Mouse (Mus musculus): ENCODE measurements around the gene Atp6v0b.

Atp6v0b gene

DNA sequence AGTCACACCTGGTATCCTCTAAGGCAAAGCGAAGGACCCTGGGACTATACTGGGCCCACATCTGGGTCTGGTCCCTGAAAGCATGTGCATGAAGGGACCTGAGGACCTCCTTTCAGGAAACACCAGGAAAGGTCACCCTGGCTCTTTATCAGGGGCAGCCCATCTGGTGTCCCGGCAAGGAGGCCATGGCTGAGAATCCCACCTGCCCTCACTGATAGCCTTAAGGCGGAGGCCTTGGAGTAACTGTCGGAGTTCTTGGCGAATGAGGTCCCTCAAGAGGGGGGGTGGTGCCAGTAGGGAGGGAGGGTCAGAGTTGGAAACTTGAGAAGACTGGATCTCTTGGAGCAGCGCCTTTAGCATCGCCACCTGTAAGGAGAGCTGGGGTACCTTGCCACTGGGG lies 15.3 kb downstream of the Atp6v0b start:
- DNase-seq (ENCODE audit: low read depth), result no peak

DNA sequence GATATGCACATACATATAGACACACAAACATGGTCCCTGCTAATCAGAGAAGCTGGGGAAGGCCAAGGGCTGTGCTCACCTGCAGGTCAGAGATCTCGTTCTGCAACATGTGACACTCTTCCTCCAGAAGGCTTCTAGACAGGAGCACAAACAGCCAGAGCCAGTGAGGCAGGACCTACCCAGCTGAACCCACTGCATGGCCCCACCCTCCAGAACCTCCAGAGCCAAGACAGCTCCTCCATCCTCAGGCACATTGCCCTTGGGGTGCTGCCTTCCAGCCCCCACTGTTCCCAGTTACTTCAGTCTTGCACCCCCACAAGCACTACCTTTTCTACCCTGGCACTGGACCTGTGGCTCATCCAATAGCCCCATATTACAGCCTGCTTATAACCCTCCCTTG lies 16.7 kb downstream of the Atp6v0b start:
- no peak for DNase-seq (ENCODE audit: low read depth)

DNA sequence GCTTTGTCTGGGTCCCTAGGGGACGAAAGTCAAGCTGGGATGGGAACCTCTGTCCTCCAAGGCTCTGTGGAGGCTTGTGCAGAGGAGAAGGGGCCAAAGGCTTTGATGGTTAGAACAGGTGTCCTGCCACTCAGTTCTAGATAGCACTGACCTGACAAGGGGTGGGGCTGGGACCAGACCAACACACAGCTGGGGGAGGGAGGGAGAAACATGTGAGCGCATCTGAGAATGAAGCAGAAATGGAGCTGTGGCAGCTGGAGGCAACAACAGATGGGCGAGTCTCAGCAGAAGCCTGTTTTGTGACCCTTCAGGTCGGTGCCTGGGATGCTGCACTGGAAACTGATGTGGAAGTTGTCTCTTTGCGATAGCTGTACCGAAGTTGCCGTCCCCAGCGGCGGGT lies 17.8 kb downstream of the Atp6v0b start:
- no peak for DNase-seq (ENCODE audit: low read depth)

DNA sequence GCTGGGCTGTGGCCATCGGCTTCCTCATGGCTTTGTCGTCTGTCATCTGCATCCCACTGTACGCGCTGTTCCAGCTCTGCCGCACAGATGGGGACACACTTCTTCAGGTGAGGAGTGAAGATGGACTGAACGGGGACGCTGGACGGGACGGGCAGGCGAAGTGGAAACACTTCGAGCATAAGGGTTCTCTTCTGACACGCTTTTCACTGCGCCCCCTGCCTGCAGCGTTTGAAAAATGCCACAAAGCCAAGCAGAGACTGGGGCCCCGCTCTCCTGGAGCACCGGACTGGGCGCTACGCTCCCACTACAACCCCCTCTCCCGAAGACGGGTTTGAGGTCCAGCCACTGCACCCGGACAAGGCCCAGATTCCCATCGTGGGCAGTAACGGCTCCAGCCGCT lies 19.3 kb downstream of the Atp6v0b start:
- peak; percentile 55 for DNase-seq (ENCODE audit: low read depth)

DNA sequence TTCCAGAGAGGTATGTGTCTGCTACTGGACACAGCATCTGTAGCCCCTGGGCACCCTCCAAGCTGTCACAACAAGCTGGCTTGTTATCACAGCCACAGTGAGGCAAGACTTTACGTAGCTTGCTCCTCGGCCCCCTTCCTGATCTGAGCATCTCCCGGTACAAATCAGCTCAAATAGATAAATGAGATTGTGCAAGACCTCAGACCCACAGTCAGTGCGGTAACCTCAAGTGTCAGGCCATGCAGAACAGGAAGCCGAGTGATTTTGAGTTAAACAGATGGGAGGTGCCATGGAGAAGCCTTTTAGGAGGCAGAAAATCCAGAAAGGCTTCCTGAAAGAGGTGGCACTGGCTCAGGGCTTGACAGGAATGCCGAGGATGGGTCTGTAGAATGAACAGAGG lies 20.1 kb downstream of the Atp6v0b start:
- no peak for DNase-seq (ENCODE audit: low read depth)

DNA sequence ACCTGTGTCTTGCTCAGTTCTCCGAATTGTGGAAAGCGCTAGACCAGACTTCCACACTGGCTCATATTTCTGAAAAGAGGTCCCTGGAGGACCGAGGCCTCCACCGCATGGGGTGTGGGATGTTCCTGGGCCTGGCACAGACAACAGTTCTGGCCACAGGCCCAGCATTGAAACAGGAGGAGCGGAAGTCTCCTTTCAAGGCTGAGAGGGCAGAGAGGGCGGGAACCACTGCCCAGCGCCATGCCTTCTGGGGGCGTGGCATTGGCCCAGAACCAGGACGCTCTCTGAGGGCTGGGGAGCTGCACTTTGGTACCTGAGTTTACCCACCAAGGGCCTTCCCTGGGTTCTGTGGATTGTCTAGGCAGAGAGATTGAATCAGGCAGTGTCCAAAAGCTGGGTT lies 21.1 kb downstream of the Atp6v0b start:
- DNase-seq (ENCODE audit: low read depth), result peak; percentile 81

DNA sequence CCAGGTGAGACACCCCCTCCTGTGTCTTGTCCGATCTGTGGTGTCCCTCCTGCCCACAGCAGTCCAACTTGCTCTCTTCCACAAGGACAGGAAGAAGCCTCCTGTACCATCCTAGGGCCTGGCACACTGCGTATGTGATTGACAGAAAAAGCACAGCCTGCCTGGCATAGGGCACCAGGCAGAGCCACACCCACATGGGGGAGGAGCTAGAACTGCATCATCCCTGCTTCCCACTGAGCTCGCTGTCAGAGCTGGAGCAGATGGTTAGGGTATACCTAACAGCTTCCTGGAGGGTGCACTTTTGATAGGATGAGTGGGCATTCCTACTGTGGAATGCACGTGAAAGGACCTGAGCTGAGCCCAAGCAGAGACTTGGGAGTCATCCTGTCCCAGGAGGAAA lies 24.3 kb downstream of the Atp6v0b start:
- peak; percentile 29 for DNase-seq (ENCODE audit: low read depth)

DNA sequence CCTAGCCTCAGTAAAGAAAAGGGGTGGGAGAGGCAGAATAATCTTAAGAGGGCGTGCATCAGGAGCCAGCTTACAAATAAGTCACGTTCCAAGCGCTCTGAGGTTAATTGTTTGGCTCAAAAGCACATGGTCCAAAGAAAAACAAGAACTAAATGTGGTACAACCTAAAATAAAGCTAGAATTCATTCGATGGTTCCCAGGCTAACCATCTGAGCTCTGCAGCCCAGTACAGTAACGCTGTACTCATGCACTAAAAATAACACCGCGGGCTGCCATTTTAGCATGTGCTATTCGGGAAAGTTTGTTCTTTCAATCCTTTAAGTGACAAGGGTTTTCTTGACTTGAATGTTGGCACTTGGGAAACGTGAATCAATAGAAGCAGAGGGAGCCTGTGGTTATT lies 26.6 kb downstream of the Atp6v0b start:
- DNase-seq (ENCODE audit: low read depth), result no peak

DNA sequence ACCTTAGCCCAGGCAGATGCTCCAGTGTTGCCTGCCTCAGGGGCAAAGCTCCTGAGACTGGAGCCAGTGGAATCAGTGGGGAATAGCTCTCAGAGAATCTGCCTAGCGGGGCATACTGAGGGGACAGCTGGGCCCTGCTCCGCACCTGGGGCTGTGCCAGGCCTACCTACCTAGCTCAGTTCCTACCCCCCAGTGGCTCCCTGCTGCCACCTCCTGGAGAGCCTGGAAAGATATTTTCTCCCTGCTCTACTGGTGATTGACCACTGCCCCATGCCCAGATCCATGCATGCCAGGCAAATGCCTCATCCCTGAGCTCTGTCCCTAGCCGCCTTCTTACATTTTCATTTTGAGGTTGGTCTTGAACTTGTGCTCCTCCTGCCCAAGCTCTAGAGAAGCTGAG lies 28.3 kb downstream of the Atp6v0b start:
- DNase-seq (ENCODE audit: low read depth), result peak; percentile 65

DNA sequence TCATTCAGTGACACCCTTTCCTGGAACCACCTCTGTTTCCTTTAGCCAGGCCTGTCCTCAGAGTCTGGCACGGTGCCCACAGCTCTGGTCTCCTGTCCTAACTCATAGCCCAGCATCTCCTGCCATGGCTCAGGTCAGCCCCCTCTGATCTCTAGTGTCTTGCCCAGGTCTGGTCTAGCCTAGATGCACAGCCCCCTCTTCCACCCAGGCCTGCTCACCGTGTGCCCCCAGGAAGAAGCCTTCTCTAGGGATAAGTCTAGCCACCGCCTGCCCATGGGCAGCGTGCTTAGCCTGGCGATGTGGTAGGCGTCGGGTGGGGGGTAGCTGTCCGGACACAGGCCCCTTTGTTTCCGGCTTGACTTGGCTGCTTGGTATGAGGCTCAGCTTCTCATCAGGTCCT lies 32.0 kb downstream of the Atp6v0b start:
- no peak for DNase-seq (ENCODE audit: low read depth)

DNA sequence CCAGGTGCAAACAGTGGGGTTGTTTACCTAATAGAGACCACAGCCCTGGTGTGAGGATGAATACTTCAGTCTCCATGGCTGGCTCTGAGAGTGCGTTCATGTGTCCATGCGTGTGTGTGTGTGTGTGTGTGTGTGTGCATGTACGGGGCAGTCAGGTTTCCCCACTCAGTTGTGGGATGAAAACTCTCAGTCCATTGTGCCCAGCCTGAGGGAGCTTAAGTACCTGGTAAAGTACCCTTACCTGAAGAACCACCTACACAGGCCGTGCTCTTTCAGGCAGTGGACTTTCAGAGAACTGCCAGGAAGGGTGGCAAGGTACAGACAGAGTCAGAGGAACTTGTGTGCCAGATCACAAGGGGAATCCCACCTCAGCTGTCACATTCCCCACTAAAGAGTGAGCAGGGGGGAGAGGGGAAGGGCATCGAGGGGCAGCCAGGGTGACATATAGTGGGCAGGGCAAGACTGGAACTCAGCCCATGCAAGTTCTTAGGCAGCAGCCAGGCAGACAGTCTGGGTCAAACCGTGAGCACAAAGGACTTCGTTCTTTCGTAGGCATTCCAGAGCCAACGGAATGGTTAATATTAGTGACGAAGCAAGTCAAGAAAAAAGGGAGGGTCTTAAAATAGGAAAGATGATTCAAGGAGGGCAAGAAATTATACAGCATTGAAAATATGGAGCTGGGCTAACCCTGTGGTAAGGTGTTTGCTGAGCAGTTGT lies 34.8 kb downstream of the Atp6v0b start:
- no peak for DNase-seq (ENCODE audit: low read depth)

DNA sequence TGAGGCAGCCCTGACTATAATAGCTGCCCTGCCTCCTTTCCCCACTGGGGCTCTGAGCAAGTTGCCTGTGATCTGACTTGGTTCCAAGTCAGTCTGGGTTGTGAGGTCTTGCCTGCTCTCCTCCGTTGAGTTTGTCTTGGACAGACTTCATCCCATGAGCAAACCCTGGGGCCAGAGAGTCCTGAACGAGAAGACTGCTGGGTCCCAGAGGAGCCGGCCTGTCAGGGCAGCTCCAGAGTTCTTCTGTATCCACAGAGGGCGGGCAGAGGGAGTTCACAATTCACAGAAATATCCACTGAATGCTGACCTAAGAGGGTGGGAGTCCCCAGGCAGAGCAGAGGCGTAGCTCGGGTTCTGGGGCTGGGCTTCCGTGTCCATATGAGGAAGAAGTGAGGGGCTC lies 36.3 kb downstream of the Atp6v0b start:
- DNase-seq (ENCODE audit: low read depth), result peak; percentile 29

DNA sequence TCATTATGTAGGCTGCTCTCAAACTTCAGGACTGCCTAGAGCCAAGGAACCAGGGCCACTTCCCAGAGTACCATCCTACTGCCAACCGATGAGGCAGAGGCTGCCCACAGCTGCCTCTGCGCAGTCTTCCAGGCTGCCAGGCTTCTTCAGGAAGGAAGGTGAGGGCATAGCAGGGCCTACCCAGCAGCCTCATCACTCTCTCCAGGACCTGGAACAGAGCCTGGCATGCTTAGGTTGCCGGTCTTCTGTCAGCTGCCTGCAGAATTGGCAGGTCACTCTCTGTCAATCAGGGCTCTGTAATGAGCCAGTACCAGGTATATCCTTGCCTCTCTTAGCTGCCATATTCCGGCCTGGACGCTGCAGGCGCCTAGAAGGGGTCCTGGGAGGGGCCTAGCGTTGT lies 37.0 kb downstream of the Atp6v0b start:
- no peak for DNase-seq (ENCODE audit: low read depth)

DNA sequence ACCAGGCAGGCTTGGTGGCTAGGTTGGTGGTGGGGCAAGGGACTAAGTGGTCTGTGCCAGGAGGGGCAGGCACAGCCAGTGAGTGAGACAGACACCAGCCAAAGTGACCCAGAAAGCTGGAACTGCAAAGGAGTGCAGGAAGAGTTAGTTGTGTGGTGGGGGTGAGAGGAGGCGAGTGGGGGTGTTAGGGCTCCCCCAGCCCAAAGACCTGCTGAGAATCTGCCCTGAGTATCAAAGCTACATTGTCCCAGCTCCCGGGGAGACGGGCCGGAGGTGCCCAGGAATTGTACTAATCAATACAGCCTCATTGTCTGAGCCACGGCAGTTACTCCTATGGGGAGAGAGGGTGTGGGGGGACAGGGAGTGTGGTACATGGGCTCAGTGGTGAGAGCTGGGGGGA lies 37.6 kb downstream of the Atp6v0b start:
- DNase-seq (ENCODE audit: low read depth), result no peak

DNA sequence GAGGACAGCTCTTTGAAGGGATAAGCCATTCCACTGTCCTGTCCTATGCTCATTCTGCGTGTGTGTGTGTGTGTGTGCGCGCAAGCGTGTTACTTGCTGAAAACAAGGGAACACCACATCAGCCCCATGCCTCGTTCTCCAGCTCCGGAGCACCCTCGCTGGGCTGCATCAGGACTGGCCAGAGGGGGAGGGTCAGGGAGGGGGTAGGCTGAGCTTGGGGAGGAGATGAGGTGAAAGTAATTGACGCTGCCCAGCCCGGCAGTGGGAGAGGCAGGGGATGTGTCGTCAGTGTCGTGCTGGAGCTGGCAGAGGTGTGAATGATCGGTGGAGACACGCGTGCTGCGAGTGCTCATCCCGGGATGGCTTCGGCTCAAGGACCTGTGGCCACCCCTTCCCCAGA lies 38.1 kb downstream of the Atp6v0b start:
- no peak for DNase-seq (ENCODE audit: low read depth)

DNA sequence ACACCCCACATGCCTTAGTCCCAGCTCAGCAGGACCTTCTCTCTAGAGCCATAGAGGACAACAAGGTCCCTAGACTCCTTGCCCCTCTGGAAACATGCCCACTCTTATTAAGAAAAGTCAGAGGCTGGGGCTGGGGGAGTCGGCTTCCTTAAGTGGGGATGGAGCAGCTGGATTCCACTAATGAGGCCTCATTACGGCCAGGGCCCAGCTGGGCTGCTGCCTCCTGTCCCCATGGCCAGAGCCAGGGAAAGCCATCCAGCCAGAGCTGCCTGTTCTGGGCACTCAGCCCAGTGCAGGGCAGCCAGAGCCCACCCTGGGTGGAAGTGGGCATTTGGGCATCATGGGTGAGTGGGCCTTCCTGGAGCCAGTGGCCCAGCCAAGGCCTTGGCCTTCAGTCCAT lies 40.1 kb downstream of the Atp6v0b start:
- no peak for DNase-seq (ENCODE audit: low read depth)

DNA sequence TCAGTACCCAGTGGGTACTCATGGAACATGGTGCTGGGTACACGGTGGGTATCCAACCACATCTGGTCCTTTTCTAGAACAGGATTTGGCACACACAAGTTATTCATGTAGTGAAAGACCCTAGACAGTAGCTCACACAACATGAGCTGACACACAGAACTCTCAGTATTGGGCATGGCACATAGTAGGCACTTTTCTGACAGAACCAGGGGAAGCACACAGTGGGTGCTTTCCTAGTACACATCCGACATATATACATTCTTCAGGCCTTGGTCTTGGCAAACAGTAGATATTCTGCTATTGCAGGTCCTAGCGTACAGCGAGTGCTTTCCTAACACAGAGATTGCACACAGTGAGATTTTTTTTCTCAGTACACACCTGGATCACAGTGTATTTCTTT lies 40.9 kb downstream of the Atp6v0b start:
- no peak for DNase-seq (ENCODE audit: low read depth)

DNA sequence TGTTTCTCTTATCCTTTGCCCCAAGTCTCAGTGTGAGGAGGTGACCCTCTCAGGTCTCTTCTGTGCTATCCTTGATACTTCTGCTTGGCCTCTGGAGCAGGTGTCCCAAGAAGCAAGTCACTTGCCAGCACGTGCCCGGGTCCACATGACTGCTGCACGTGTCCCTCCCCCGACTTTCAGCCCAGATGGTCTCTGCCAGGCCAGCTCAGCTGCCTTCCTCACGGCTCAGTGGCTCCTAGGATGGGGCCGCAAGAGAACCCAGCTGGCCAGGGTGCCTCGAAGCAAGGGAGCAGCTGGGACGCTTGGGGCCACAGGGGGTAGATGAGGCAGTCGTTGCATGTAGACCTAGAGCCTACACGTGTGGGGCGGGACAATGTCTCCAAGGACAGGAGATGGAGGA lies 41.8 kb downstream of the Atp6v0b start:
- DNase-seq (ENCODE audit: low read depth), result no peak

DNA sequence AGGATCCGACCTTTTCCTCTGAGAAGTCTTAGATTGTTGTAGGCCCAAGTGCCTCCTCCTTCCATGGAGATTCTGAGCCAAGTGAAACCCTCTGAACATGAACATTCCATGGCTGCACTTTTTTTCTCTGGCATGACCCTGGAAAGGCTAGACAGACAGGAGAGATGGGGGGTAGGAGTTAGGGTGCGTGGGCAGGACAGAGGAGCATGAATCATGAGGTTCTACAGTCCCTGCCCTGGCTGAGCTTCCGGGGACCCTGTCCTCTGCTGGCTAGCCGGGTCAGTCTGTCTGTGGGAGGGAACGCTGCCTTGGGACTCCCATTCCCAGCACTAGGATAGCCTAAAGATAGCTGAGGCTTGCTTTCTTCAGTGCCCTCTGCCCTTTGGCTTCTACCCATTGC lies 42.7 kb downstream of the Atp6v0b start:
- DNase-seq (ENCODE audit: low read depth), result no peak

DNA sequence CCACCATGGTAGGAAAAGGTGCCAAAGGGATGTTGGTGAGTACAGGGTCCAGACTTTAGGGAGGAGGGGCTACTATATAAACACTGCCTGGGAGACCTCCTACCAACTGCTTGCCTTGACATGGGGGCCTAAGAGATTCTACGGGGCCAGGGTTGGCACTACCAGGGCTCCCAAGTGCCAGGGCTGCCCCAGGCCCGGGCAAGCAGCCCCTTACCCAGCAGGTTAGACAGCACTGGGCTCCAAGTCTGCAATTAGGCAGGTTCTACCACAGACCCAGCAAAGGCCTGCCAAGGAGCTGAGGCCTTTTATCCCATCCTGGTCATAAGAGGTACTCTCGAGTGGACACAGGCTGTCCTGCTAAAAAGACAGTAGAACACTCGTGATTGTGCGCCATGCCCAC lies 44.0 kb downstream of the Atp6v0b start:
- no peak for DNase-seq (ENCODE audit: low read depth)

DNA sequence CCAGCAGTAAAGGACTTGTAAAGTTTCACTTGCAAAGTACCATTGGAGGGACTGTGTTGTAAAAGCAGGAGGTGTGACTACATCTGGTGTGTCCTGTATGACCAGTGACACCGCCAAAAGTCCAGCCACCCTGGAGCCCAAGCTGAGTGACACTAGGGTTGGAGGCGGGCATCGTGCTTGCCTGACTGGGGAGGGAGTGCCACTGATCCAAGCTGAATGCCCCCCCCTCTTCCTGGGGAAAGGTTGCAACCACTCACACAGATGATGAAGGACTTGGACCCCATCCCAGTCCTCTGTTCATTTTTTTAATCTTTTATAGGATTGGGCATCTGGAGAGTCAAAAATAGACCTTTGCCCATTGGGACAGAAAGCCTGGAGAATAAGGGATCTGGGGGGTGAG lies 45.6 kb downstream of the Atp6v0b start:
- DNase-seq (ENCODE audit: low read depth), result peak; percentile 58

DNA sequence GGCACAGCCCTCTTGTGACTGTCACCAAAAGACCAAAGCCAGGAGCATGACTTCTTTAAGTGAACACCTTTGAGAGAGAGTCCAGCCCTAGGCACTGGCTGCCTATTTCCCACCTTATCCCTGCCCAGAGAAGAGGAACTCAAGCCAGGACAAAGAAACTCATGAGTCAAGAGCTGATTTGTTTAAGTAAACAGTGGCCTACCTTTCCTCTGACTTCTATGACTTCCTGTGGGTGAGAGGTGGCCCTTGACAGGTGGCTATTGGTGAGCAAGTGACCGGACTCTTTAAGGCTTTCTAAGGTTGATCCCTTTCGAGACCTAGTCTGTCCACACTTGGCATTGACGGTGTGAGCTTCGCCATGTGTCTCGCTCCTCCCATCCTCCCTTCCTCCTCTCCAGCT lies 46.3 kb downstream of the Atp6v0b start:
- no peak for DNase-seq (ENCODE audit: low read depth)

DNA sequence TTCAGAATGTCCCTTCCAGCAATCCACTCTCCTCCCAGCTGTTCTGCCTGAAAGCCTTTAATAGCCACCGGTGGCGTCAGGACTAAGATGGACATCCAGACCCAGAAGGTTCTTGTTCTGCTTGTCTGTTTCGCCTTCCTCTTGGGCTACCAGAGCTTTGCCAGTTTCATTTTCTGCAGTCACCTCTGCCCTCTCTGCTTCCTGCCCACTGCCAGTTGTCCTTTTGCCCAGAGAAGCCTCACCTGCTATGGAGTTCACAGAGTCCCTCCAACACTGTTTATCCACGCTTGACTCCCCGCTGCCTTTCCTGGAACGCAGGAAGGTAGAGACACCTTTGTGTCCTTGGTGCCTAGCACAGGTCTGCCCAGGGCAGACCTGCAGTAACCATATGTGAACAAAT lies 47.8 kb downstream of the Atp6v0b start:
- DNase-seq (ENCODE audit: low read depth), result no peak

DNA sequence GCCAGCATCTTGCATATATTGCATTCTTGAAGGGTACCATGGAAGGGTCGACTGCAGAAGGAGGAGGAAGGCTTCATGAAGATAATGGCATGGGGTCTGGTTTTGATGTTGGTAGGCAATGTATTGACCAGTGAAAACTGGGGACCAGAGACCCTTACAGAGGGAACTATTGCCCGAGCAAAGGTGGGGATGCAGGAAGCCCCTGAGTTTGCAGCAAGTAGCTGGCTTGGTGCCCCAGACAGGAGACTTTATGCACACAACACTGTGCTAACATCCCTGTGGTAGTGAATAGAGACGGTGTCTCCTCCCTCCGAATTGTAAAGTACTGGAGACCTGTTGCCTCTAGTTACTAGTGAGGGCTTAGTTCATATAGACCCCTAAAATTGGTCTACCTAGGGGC lies 49.9 kb downstream of the Atp6v0b start:
- no peak for DNase-seq (ENCODE audit: low read depth)

Data from NIH3T3 (cell line).